Mouse (Mus musculus) hindbrain, embryonic 13.5 days (tissue): ENCODE data around the gene Gm20388. TPM values are rescaled to one million over a fixed set of nuclear protein-coding genes. Genes with fewer than 3 reads are reported as not detected.
A peak's percentile ranks its signal among the peaks of the same experiment; 100 is the strongest.

Experiments used
- ATAC-seq: fragments of 200-750 bp; cut with Nextera tagmentation; 2 replicates; pipeline ENCODE4 v1.8.0; 2017; ENCODE audit warnings: moderate TSS enrichment; ENCODE audit not compliant: low FRiP score
- H3K27ac ChIP-seq: fragments of 300-500 bp; sonication (generic); 2 replicates; pipeline ENCODE4 v1.5.1; 2015; ENCODE audit warnings: inconsistent platforms, mild to moderate bottlenecking, moderate library complexity
- H3K27me3 ChIP-seq: fragments of 300-500 bp; sonication (generic); 2 replicates; pipeline ENCODE4 v1.6.1; 2015; ENCODE audit warnings: mild to moderate bottlenecking, inconsistent platforms
- H3K36me3 ChIP-seq: fragments of 300-500 bp; sonication (generic); 2 replicates; pipeline ENCODE4 v1.6.1; 2015; ENCODE audit warnings: mild to moderate bottlenecking, inconsistent platforms
- H3K4me1 ChIP-seq: fragments of 300-500 bp; sonication (generic); replicated peaks from 2 replicates; pipeline ENCODE4 v1.6.1; 2015; ENCODE audit warnings: inconsistent platforms
- H3K4me2 ChIP-seq: fragments of 300-500 bp; sonication (generic); 2 replicates; pipeline ENCODE4 v1.6.1; 2015; ENCODE audit warnings: inconsistent platforms, mild to moderate bottlenecking, moderate library complexity
- H3K4me3 ChIP-seq: fragments of 300-500 bp; sonication (generic); 2 replicates; pipeline ENCODE4 v1.5.1; 2015; ENCODE audit warnings: mild to moderate bottlenecking, inconsistent platforms
- H3K9ac ChIP-seq: fragments of 300-500 bp; sonication (generic); 2 replicates; pipeline ENCODE4 v1.6.1; 2015; ENCODE audit warnings: mild to moderate bottlenecking, inconsistent platforms
- H3K9me3 ChIP-seq: fragments of 300-500 bp; sonication (generic); 2 replicates; pipeline ENCODE4 v1.6.1; 2016; ENCODE audit warnings: inconsistent platforms
- WGBS: fragments of 180-500 bp; shearing (Covaris S2); methylation state at CpG from one replicate; pipeline ENCODE4 v1.1.7; 2015; 5-methylcytosine and 5-hydroxymethylcytosine counted together
- polyA plus RNA-seq: library from polyadenylated mRNA; unstranded; fragments of >200 nt; fragmentation: Nextera tagmentation; extraction: Ambion mirVana; gene quantifications from 2 replicates; pipeline ENCODE4 v1.2.1, GENCODE M21; 2015

Gm20388 gene
- polyA plus RNA-seq, 1 experiment from 2014 or later = 1.9 TPM

DNA sequence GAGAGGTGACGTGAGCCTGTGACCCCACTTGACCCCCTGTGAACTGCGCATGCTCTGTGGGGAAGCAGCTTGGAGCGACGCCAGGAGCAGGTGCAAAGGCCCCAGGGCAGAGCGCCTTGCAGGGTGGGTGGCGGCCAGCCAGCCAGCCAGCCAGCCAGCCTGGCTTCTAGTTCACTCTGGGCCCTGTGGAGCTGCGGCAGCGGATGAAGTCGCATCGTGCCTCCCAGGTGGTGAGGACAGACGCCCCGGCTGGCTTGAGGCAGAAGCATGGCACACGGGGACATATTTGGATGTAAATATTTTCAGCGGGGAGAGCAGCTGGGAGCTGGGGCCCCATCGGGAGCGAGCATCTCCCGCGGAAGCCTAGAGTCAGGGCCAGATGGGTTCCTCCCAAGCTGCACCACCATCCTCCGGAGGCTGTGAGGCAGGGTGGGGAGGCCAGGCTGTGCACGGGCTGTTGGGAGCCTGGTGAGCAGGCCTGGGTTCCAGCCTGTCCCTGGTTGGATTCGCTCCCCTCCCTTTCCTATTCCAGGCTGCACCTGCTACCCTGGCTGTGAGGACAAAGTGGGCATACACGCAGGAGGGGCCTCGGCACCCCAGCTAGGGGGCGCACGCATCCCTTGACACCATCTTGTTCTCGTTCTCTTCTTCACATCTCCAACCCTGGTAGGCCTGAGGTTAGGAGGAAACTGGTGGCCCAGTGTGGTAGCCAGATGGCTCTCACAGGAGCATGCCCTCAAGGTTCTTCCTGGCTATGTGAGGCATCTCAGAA is 2798.9 kb downstream of the Gm20388 start:
- WGBS = 25% methylated on average over 23 of the region's 26 CpGs
- Histone ChIP-seq H3K4me2 (no peak overlapping the region), H3K36me3 (no peaks in the 10 kb centered on the region), H3K4me3 (no peak overlapping the region), H3K4me1 (peaks cover 40% of the 10 kb centered on the region), H3K9ac (no peak overlapping the region), H3K27ac (peak overlapping the region; percentile 66), H3K27me3 (peaks cover 13% of the 10 kb centered on the region; the same call in 1 of the 2 replicates), H3K9me3 (no peaks in the 10 kb centered on the region)
- peak; percentile 58 for ATAC-seq

GRCm38 (mm10) chr8:122711480-122711879 is 2800.8 kb downstream of the Gm20388 start:
- Histone ChIP-seq H3K27ac (no peak overlapping the region), H3K36me3 (no peaks in the 10 kb centered on the region), H3K4me3 (no peak overlapping the region), H3K9ac (no peak overlapping the region), H3K4me1 (peaks cover 32% of the 10 kb centered on the region), H3K4me2 (no peak overlapping the region), H3K9me3 (no peaks in the 10 kb centered on the region), H3K27me3 (peaks cover 13% of the 10 kb centered on the region; the same call in 1 of the 2 replicates)
- ATAC-seq = no peak
- 88% methylated on average over 3 of the region's 3 CpGs for WGBS

- Histone ChIP-seq H3K4me2 (no peak overlapping the region), H3K4me3 (no peak overlapping the region), H3K27me3 (peaks cover 11% of the 10 kb centered on the region; the same call in 1 of the 2 replicates), H3K9me3 (no peaks in the 10 kb centered on the region), H3K27ac (peak overlapping the region; percentile 18; the same call in 1 of the 2 replicates), H3K36me3 (no peaks in the 10 kb centered on the region), H3K4me1 (peaks cover 35% of the 10 kb centered on the region), H3K9ac (no peak overlapping the region)
- WGBS = 80% methylated on average over 11 of the region's 11 CpGs
- no peak for ATAC-seq
Measured at GRCm38 (mm10) chr8:122711891-122712365, 2801.3 kb downstream of the Gm20388 start.

GRCm38 (mm10) chr8:122712411-122713156 is 2801.9 kb downstream of the Gm20388 start:
- Histone ChIP-seq H3K36me3 (no peaks in the 10 kb centered on the region), H3K4me3 (no peak overlapping the region), H3K27ac (peak overlapping the region; percentile 18; the same call in 1 of the 2 replicates), H3K4me1 (peaks cover 35% of the 10 kb centered on the region), H3K9ac (no peak overlapping the region), H3K27me3 (peaks cover 7% of the 10 kb centered on the region; the same call in 1 of the 2 replicates), H3K9me3 (no peaks in the 10 kb centered on the region), H3K4me2 (no peak overlapping the region)
- WGBS = 75% methylated on average over 12 of the region's 12 CpGs
- no peak for ATAC-seq

DNA sequence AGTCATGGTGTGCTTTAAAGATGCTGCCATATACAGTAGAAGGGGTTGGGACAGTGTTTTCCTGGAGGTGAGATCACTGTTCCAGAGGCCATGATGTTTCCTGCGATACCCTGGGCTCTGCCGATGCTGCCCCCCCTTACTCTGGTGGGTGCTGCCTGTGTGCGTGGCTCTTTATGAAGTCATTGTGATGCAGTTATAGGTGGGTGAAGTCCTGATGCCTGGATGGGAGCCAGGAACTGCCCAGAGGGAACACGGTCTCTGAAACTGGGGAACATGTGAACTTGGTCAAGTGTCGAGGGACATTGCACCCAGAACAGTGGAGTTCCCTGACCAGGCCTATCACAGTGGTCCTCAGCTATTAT is 2802.5 kb downstream of the Gm20388 start:
- WGBS = 87% methylated on average over 5 of the region's 5 CpGs
- no peak overlapping the region for H3K27ac ChIP-seq
- H3K9ac ChIP-seq = no peak overlapping the region
- H3K4me2 ChIP-seq = no peak overlapping the region
- no peaks in the 10 kb centered on the region for H3K36me3 ChIP-seq
- H3K27me3 ChIP-seq = peaks cover 3% of the 10 kb centered on the region; the same call in 1 of the 2 replicates
- H3K9me3 ChIP-seq = no peaks in the 10 kb centered on the region
- H3K4me3 ChIP-seq = no peak overlapping the region
- ATAC-seq = no peak
- H3K4me1 ChIP-seq = peaks cover 35% of the 10 kb centered on the region

- no peaks in the 10 kb centered on the region for H3K36me3 ChIP-seq
- H3K27ac ChIP-seq = peak overlapping the region; percentile 12; the same call in 1 of the 2 replicates
- no peak for ATAC-seq
- peaks cover 3% of the 10 kb centered on the region; the same call in 1 of the 2 replicates for H3K27me3 ChIP-seq
- WGBS = 75% methylated on average over 8 of the region's 8 CpGs
- H3K4me3 ChIP-seq = no peak overlapping the region
- no peak overlapping the region for H3K4me2 ChIP-seq
- H3K9me3 ChIP-seq = no peaks in the 10 kb centered on the region
- H3K9ac ChIP-seq = 0 out of 2 replicates have a peak overlapping the region, but pooled peaks have one; percentile 39
- peaks cover 45% of the 10 kb centered on the region for H3K4me1 ChIP-seq
Measured at GRCm38 (mm10) chr8:122716566-122716965, 2805.9 kb downstream of the Gm20388 start.

DNA sequence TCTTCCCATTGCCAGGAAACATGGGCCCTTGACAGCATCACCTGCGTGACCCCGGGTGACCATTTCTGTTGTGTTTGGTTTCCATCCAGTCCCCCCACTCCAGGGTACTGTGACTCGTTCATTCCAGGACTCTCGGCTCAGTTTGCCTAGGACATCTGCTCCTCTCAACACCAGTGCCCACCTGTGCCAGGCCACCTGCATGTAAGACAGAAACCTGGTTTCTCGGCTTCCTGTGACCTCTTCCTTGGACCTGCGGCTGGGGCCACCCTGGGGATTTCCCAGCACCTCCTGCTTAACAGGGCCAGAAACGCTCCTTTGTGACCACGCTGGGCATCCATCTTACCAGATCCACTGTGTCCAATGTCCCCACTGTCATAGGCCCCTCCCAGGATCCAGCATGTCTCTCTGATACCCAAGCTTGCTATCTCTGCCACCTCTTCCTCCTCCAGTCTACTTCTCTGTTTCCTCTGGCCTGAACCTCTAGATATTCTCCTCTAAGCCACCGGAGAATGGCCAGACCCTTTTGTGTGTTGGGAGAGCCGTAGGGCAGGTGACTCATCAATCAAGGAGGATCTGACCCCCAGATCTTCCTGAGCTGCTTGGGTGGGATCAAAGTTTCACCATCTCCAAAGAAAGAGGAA is 2807.3 kb downstream of the Gm20388 start:
- Histone ChIP-seq H3K27ac (no peak overlapping the region), H3K4me2 (no peak overlapping the region), H3K4me1 (peaks cover 41% of the 10 kb centered on the region), H3K36me3 (no peaks in the 10 kb centered on the region), H3K27me3 (peaks cover 3% of the 10 kb centered on the region; the same call in 1 of the 2 replicates), H3K4me3 (no peak overlapping the region), H3K9ac (no peak overlapping the region), H3K9me3 (no peaks in the 10 kb centered on the region)
- WGBS = 87% methylated on average over 10 of the region's 10 CpGs
- no peak for ATAC-seq

GRCm38 (mm10) chr8:122718711-122719499 is 2808.3 kb downstream of the Gm20388 start:
- 83% methylated on average over 14 of the region's 14 CpGs for WGBS
- H3K4me2 ChIP-seq = no peak overlapping the region
- peak overlapping the region; percentile 92 for H3K27ac ChIP-seq

DNA sequence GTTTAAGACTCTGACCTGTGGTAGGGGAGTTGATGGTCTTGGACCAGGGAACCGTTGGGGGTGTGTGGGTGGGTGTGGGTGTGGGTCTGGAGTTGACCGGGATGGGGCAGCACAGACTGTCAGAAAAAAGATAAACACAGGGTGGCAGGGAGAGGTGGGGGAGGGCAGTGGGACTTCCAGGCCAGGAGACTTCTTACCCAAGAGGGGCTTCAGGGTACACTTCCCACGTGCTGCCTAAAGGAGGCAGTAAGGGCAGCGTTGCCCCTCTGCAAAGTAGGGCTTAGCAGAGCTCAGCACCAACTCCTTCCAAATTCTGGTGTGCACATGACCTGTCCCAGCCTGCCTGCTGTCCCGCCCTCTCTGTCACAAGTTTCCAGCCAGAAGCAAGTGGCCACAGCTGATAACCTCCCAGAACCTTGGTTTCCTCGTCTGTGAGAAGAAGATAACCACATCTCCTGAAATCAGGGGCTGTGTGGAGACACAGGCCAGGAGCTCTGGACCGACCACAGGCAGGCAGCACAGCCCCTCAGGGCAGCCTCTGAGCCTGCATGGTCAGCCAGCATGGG is 2808.9 kb downstream of the Gm20388 start:
- Histone ChIP-seq H3K36me3 (no peaks in the 10 kb centered on the region), H3K4me3 (0 out of 2 replicates have a peak overlapping the region, but pooled peaks have one; percentile 8), H3K27ac (peak overlapping the region; percentile 92), H3K9me3 (no peaks in the 10 kb centered on the region), H3K27me3 (no peaks in the 10 kb centered on the region), H3K9ac (0 out of 2 replicates have a peak overlapping the region, but pooled peaks have one; percentile 63), H3K4me1 (peaks cover 37% of the 10 kb centered on the region), H3K4me2 (peak overlapping the region; percentile 38; the same call in 1 of the 2 replicates)
- 0 out of 2 replicates have a peak, but pooled peaks have one; percentile 44 for ATAC-seq
- WGBS = 33% methylated on average over 7 of the region's 7 CpGs

More at GRCm38 (mm10) chr8:122718711-122719499, 2808.3 kb downstream of the Gm20388 start:
- H3K36me3 ChIP-seq = no peaks in the 10 kb centered on the region
- H3K27me3 ChIP-seq = no peaks in the 10 kb centered on the region
- peaks cover 37% of the 10 kb centered on the region for H3K4me1 ChIP-seq
- no peak for ATAC-seq
- H3K9ac ChIP-seq = no peak overlapping the region
- no peaks in the 10 kb centered on the region for H3K9me3 ChIP-seq
- H3K4me3 ChIP-seq = no peak overlapping the region

GRCm38 (mm10) chr8:122720070-122720729 is 2809.6 kb downstream of the Gm20388 start:
- H3K4me2 ChIP-seq = peak overlapping the region; percentile 38
- 0 out of 2 replicates have a peak overlapping the region, but pooled peaks have one; percentile 8 for H3K4me3 ChIP-seq
- no peaks in the 10 kb centered on the region for H3K36me3 ChIP-seq
- peak; percentile 65 for ATAC-seq
- H3K9ac ChIP-seq = peak overlapping the region; percentile 63
- peaks cover 37% of the 10 kb centered on the region for H3K4me1 ChIP-seq
- H3K9me3 ChIP-seq = no peaks in the 10 kb centered on the region
- H3K27me3 ChIP-seq = 0 out of 2 replicates have a peak, but pooled peaks cover 3% of the 10 kb centered on the region
- H3K27ac ChIP-seq = peak overlapping the region; percentile 92
- WGBS = 10% methylated on average over 25 of the region's 25 CpGs
